Mouse (Mus musculus) hematopoietic stem cell, adult 5-6 weeks (primary cell): Measurements from ENCODE around the gene Gamt. TPM values are rescaled to one million over a fixed set of nuclear protein-coding genes. Genes with fewer than 3 reads are reported as not detected.
"Not testable (repeated sequence)": the region's sequence is repeated elsewhere in the genome, so short reads cannot be mapped to it uniquely, and the experiment has no call there.

Source experiments
- ATAC-seq, 2 experiments: fragments of 125-278 bp in 1 of 2; replicated peaks in 1 of 2; 2 replicates each; pipeline ENCODE4 v1.8.0; 2016 to 2017; ENCODE audit warnings: inconsistent platforms in 2 of 2, mild to moderate bottlenecking in 2 of 2, moderate number of reproducible peaks in 2 of 2, low read depth in 1 of 2, moderate TSS enrichment in 1 of 2; ENCODE audit not compliant: low FRiP score in 2 of 2, poor library complexity in 2 of 2, severe bottlenecking in 2 of 2, insufficient read depth in 1 of 2, low TSS enrichment in 1 of 2
- total RNA-seq: library from RNA; stranded (forward); fragments of 172-1452, 232-1000 nt; gene quantifications from 2 replicates; pipeline ENCODE4 v1.2.3, GENCODE M21; 2017

Gamt gene
- total RNA-seq, 1 experiment from 2014 or later, result 1.8 TPM

GRCm38 (mm10) chr10:80248971-80249640, 11.7 kb downstream of the Gamt start, which contains the start of gene Ndufs7:
Ndufs7 (plus strand) TSS chr10:80249121.
- peak; percentile 85 to 88 for ATAC-seq

DNA sequence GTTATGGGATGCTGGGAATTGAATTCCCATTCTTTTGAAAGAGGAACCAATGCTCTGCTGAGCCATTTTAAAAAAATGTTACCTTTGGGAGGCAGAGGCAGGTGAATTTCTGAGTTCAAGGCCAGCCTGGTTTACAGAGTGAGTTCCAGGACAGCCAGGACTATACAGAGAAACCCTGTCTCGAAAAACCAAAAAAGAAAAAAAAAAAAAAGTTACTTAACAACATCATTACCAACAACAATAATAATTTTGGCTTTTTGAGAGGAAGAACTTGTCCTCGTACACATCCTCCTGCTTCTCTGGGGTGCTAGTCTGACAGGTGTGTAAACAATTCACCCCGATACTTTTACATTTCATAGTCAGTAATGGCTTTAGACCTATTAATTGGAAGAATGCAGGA, 12.4 kb downstream of the Gamt start:
- ATAC-seq, result not testable (repeated sequence)

DNA sequence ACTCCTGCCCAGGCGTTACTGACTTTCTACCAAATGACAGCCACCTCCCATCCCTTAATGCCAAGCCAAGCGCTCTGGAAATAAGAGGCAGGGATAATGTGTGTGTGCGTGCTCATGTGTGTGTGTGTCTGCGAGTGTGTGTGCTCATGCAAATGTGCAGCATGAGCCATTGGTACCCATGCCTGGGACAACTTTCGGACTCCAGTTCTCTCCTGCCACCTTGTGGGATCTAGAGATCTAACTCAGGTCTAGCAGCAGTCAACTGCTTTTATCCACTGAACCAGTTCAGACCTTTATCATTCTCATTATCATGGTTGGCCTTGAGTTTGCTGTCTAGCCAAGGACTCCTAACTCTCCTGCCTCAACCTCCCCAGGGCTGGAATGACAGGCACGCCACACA, 13.0 kb downstream of the Gamt start:
- no peak for ATAC-seq

GRCm38 (mm10) chr10:80245600-80245999, 15.2 kb downstream of the Gamt start:
- ATAC-seq, result peak; percentile 40 to 48; a peak in 2 of 4 replicates

GRCm38 (mm10) chr10:80244791-80245399, 15.9 kb downstream of the Gamt start:
- ATAC-seq, result no peak

DNA sequence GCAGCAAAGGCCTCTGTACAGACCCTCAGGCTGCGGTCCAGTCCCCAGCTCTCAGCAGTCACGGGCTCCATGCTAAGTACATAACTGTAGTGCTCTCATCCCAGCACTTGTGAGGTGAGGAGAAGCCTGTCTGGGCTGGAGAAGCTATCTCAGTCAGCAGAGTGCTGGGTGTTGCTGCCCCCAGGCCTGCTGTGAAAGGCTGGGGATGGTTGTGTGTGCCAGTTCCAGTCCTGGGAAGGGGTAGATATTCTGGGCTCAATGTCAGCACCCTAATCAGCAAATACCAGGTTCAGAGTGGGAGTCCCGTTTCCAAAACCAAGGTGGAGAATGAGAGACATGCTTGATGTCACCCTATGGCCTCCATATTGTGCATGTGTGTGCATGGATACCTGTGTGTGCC, 18.2 kb downstream of the Gamt start:
- ATAC-seq, result no peak; a peak in 1 of 4 replicates

DNA sequence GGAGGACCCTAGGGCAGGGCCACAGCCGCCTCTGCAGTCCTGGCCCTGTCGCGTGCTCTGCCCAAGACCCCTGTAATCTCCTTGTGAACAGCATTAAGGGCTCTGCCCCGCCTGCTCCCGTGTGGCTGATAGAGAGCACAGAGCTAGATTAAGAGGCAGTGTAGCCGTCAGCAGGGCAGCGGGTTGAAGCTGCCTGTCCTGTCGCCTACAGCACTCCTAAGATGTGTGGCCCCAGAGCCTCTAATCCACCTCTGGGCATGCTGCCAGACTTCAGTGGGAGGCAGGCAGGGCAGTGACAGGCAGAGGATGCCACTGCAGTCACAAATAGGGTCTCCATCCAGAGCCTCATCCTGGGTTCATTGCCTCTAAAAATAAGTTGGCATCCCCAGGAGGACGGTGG, 18.7 kb downstream of the Gamt start:
- ATAC-seq, result no peak

DNA sequence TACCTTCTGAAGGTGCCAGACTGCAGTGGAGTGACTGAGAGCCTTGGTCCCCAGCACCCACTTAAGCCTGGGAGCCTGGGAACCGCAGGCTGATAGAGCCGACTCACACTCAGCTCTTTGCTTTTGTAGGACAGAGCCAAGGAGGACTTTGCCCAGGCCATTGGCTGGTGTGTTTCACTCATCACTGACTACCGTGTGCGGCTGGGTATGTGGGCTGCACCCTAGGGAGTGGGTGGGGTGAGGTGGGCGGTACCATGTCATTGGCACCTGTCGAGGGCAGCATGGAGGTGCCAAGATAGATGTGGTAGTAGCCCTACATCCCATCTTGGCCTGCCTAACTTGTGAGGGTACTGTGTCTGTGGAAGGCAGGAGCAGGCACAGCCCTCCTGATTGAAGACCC, 21.0 kb downstream of the Gamt start:
- no peak for ATAC-seq

DNA sequence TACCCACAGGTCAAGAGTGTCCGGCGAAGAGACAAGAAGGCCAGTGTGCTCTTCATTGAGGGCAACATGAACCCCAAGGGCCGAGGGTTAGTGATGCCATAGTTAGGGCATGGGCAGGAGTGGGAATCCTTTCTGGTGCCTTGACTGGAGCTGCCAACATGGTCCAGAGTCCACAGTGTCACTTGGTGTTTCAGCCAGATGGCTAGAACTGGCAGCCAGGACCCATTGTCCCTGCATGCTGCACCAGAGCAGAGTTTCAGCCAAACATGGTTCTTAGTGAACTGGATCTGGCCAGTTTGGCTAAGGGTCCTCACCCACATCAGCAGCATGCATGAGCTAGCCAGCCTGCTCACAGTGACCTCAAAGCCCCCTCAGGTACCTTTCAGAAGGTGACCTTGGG, 22.5 kb downstream of the Gamt start:
- ATAC-seq, result no peak

DNA sequence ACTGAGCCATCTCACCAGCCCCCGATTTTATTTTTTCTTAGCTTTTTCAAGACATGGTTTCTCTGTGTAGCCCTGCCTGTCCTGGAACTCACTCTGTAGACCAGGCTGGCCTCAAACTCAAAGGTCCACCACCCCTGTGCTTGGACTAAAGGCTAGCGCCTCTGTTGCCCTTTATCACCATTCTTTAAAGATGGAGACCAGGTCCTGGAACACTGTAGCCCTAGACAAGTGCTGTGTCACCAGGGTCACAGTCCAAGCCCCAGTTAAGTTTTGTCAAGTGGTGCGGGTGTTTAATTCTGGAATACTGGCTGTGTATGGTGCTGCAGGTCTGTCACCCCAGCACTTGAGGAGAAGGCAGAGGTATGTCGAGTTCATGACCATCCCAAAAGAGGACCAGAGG, 23.8 kb downstream of the Gamt start:
- ATAC-seq, result no peak

DNA sequence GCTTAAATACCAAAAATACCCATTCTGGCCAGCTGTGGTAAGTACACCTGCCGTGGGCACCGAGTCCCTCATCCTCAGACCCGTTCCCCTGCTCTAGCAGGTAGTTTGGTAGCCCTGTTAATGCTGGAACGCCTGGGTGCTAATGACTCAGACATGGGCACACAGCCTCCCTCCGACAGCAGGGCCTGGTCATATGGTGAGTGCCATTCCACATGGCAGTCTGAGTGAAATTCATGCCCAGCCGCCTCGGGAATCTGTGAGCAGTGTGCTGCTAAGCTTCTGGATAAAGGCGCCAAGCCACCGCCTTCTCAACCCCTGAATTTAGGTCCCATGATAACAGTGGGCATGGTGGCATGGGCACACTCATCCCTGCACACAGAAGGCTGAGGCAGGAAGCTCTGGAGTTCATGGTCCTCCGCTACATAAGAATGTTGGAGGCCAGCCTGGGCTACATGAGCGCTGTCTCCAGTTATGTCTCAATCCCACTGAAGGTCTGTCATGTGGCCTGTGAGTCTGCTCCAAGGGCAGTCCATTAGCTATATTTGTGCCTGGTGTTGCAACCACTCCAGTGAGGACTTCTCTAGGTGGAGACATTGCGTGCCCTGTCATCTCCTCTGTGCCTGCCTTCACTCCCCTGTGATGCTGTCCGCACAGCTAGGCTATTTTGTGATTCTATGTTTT, 24.5 kb downstream of the Gamt start:
- ATAC-seq, result no peak

GRCm38 (mm10) chr10:80227877-80228775, 32.7 kb downstream of the Gamt start:
- no peak for ATAC-seq

DNA sequence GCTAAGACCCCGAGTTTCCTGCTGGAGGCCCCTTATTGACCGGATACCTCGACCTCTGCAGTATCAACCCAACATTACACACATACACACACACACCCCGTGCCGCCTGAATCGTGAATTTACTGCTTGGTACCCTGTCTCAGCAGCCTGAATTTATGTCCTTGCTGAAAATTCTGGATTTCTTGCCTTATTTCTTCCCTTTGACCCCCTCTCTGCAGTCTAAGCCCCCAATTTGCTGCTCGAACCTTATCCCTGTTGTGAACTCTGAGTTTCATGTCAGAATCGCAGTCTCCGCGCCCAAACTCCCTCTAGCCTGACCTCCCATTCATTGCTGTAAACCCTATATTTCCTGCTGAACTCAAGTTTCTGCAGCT, 33.7 kb downstream of the Gamt start:
- no peak for ATAC-seq

DNA sequence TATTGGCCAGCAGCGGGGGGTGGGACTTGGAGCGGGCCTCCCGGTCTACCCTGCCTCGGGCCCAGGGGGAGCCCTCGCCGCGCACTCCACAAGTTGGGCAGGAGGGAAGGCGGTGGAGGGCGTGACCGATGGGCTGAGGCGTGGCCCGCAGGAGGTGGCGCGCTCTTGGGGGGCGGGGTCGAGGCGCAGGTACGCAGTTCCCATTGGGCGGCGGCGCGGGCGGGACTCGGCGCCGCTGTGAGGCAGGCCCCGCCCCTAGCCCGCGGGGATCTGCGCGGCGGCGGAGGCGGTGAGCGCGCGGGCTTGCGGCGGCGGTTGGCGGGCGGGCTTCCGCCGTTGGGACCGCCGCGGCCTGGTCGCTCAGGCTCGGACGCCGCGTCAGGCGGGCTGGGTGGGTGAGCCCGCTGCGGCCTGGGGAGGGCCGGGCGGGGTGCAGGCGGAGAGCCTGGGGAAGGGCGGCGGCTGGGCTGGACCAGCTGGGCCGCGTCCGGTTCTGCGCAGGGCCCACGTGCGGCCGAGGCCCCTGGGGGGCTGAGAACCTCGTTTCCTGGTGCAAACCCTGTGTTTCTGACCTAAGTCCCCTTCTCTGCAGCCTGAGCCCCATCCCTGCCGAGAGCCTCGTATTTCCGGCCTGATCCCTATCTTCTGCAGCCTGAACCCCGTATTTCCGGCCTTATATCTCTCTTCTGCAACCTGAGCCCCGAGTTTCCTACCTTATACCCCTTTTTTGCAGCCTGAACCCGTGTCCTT, 34.2 kb downstream of the Gamt start, which contains the start of gene Mum1:
Mum1 (plus strand) TSS at position 19 of the 750 bp plus-strand sequence.
- peak; percentile 99 for ATAC-seq

- no peak for ATAC-seq
These were observed 34.8 kb downstream of the Gamt start for GRCm38 (mm10) chr10:80226071-80226415.

GRCm38 (mm10) chr10:80223137-80223536, 37.7 kb downstream of the Gamt start:
- ATAC-seq, result not testable (repeated sequence)

DNA sequence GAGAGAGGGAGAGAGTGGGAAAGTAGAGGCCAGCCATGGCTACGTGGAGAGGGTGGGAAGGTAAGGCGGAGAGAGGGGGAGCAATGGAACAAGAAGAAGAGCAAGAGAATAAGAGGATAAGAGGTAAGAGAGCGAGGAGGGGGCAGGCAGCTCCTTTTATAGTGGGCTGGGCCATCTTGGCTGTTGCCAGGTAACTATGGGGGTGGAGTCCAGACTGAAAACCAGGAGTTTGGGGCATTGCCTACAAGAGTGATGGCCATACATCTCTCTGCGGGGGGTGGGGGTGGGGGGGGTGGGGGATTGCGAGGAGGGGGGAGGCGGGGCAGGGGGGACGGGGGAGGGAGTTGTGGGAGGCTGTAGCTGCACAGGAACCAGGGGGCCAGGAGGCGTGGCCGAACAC, 40.1 kb downstream of the Gamt start:
- no peak for ATAC-seq
